Mouse (Mus musculus): ENCODE measurements around the gene Lmnb2.

DNA sequence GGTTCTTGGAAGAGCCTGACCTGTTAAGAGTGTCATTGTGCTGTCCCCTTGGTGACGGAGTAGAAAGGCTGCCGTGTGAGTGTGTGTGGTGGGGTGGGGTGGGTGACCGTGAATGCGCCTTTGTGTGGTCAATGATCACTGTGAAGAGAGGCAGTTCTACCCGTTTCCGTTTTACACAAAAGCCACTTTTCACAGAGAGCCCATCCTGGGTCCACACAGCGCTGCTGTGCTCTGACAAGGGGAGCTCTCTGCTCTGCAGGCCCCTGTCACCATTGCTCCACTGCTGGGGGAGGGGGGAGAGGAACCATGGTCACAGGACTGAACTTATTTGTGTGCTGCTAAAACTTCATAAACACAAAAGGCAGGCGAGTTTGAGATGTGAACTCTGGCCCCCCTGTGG, 60.7 kb downstream of the Lmnb2 start:
- TF ChIP-seq POLR2A (IDR thresholded peaks at IDR 0.05; ENCODE audit: low read depth, low read length), result no peak
- no peak for TF ChIP-seq CTCF (IDR thresholded peaks at IDR 0.05; ENCODE audit: extremely low read depth, insufficient read depth, insufficient read length, insufficient replicate concordance)
